Mouse (Mus musculus) heart, adult 2 months (tissue): ENCODE measurements around the gene Tmem269.

ENCODE experiments used
- CTCF ChIP-seq: fragments of 200-600 bp; IDR thresholded peaks from 2 replicates; pipeline ENCODE4 v1.8.1; 2022; ENCODE audit warnings: antibody characterized with exemption, mild to moderate bottlenecking, moderate library complexity
- EP300 ChIP-seq: fragments of 200-500 bp; IDR thresholded peaks from 2 replicates; pipeline ENCODE4 v1.6.1; 2011; ENCODE audit warnings: low read depth, low read length, control low read depth; ENCODE audit not compliant: insufficient read depth
- POLR2A ChIP-seq: fragments of 200-500 bp; IDR thresholded peaks from 2 replicates; pipeline ENCODE4 v1.6.1; 2011; ENCODE audit warnings: mild to moderate bottlenecking, low read depth, low read length, control low read depth; ENCODE audit not compliant: insufficient read depth

- no peak for TF ChIP-seq EP300
- TF ChIP-seq CTCF: no peak
- TF ChIP-seq POLR2A: no peak
These were observed 39.1 kb upstream of the Tmem269 start for GRCm38 (mm10) chr4:119257083-119257482.
